Mouse (Mus musculus): Measurements from ENCODE around the gene Tnni2. TPM values are rescaled to one million over a fixed set of nuclear protein-coding genes. Genes with fewer than 3 reads are reported as not detected.

Tnni2 gene
- polyA plus RNA-seq, 1 experiment from 2014 or later = 27.0 TPM

- H3K27ac ChIP-seq (ENCODE audit: low read length) = no peak overlapping the region
- 75% methylated on average over 5 of the region's 5 CpGs for WGBS
- no peak overlapping the region for H3K4me3 ChIP-seq (ENCODE audit: low read length)
- H3K9me3 ChIP-seq (replicated peaks; ENCODE audit: control insufficient read depth, low read length) = no peaks in the 10 kb centered on the region
- H3K9ac ChIP-seq (ENCODE audit: low read length) = no peak overlapping the region
- no peaks in the 10 kb centered on the region for H3K4me1 ChIP-seq (ENCODE audit: control insufficient read depth, insufficient read depth, low read length)
- H3K4me2 ChIP-seq (ENCODE audit: low read depth, low read length) = no peak overlapping the region
- H3K36me3 ChIP-seq (ENCODE audit: control insufficient read depth, insufficient read depth) = no peaks in the 10 kb centered on the region
- H3K27me3 ChIP-seq (ENCODE audit: control insufficient read depth, insufficient read depth, low read length) = no peaks in the 10 kb centered on the region
- ATAC-seq (replicated peaks; ENCODE audit: extremely low read depth, insufficient read depth, low FRiP score) = no peak
These were observed 21.7 kb upstream of the Tnni2 start for GRCm38 (mm10) chr7:142419887-142420286.

- ATAC-seq (replicated peaks; ENCODE audit: extremely low read depth, insufficient read depth, low FRiP score) = no peak
- Histone ChIP-seq H3K36me3 (ENCODE audit: control insufficient read depth, insufficient read depth) (no peaks in the 10 kb centered on the region), H3K4me3 (ENCODE audit: low read length) (no peak overlapping the region), H3K4me2 (ENCODE audit: low read depth, low read length) (no peak overlapping the region), H3K9ac (ENCODE audit: low read length) (no peak overlapping the region), H3K4me1 (ENCODE audit: control insufficient read depth, insufficient read depth, low read length) (no peaks in the 10 kb centered on the region), H3K27me3 (ENCODE audit: control insufficient read depth, insufficient read depth, low read length) (no peaks in the 10 kb centered on the region), H3K27ac (ENCODE audit: low read length) (no peak overlapping the region), H3K9me3 (replicated peaks; ENCODE audit: control insufficient read depth, low read length) (no peaks in the 10 kb centered on the region)
- 58% methylated on average over 2 of the region's 2 CpGs for WGBS
These were observed 19.8 kb upstream of the Tnni2 start for GRCm38 (mm10) chr7:142421826-142422225.

- Histone ChIP-seq H3K9ac (ENCODE audit: low read length) (no peak overlapping the region), H3K27ac (ENCODE audit: low read length) (no peak overlapping the region), H3K27me3 (ENCODE audit: control insufficient read depth, insufficient read depth, low read length) (no peaks in the 10 kb centered on the region), H3K4me1 (ENCODE audit: control insufficient read depth, insufficient read depth, low read length) (peaks cover 8% of the 10 kb centered on the region), H3K9me3 (replicated peaks; ENCODE audit: control insufficient read depth, low read length) (no peaks in the 10 kb centered on the region), H3K4me3 (ENCODE audit: low read length) (no peak overlapping the region), H3K4me2 (ENCODE audit: low read depth, low read length) (no peak overlapping the region), H3K36me3 (ENCODE audit: control insufficient read depth, insufficient read depth) (no peaks in the 10 kb centered on the region)
- no peak for ATAC-seq (replicated peaks; ENCODE audit: extremely low read depth, insufficient read depth, low FRiP score)
- WGBS = 53% methylated on average over 11 of the region's 11 CpGs
These were observed 15.9 kb upstream of the Tnni2 start for GRCm38 (mm10) chr7:142425641-142426213.

GRCm38 (mm10) chr7:142428213-142428612 is 13.4 kb upstream of the Tnni2 start:
- H3K4me3 ChIP-seq (ENCODE audit: low read length) = no peak overlapping the region
- H3K9me3 ChIP-seq (replicated peaks; ENCODE audit: control insufficient read depth, low read length) = no peaks in the 10 kb centered on the region
- H3K9ac ChIP-seq (ENCODE audit: low read length) = no peak overlapping the region
- H3K36me3 ChIP-seq (ENCODE audit: control insufficient read depth, insufficient read depth) = no peaks in the 10 kb centered on the region
- no peak overlapping the region for H3K27ac ChIP-seq (ENCODE audit: low read length)
- H3K4me2 ChIP-seq (ENCODE audit: low read depth, low read length) = no peak overlapping the region
- 15% methylated on average over 7 of the region's 7 CpGs for WGBS
- H3K4me1 ChIP-seq (ENCODE audit: control insufficient read depth, insufficient read depth, low read length) = peaks cover 9% of the 10 kb centered on the region
- ATAC-seq (replicated peaks; ENCODE audit: extremely low read depth, insufficient read depth, low FRiP score) = 0 out of 2 replicates have a peak, but pooled peaks have one; percentile 47
- no peaks in the 10 kb centered on the region for H3K27me3 ChIP-seq (ENCODE audit: control insufficient read depth, insufficient read depth, low read length)

GRCm38 (mm10) chr7:142430160-142430678 is 11.4 kb upstream of the Tnni2 start:
- H3K9ac ChIP-seq (ENCODE audit: low read length) = peak overlapping the region; percentile 21; the same call in 1 of the 2 replicates

GRCm38 (mm10) chr7:142431106-142431505 is 10.5 kb upstream of the Tnni2 start:
- Histone ChIP-seq H3K27ac (ENCODE audit: low read length) (no peak overlapping the region), H3K9me3 (replicated peaks; ENCODE audit: control insufficient read depth, low read length) (no peaks in the 10 kb centered on the region), H3K4me1 (ENCODE audit: control insufficient read depth, insufficient read depth, low read length) (peaks cover 19% of the 10 kb centered on the region), H3K9ac (ENCODE audit: low read length) (no peak overlapping the region), H3K27me3 (ENCODE audit: control insufficient read depth, insufficient read depth, low read length) (no peaks in the 10 kb centered on the region), H3K4me3 (ENCODE audit: low read length) (no peak overlapping the region), H3K4me2 (ENCODE audit: low read depth, low read length) (no peak overlapping the region), H3K36me3 (ENCODE audit: control insufficient read depth, insufficient read depth) (no peaks in the 10 kb centered on the region)
- no peak for ATAC-seq (replicated peaks; ENCODE audit: extremely low read depth, insufficient read depth, low FRiP score)
- 81% methylated on average over 14 of the region's 14 CpGs for WGBS

More at GRCm38 (mm10) chr7:142430160-142430678, 11.4 kb upstream of the Tnni2 start:
- WGBS = 23% methylated on average over 12 of the region's 12 CpGs
- Histone ChIP-seq H3K4me3 (ENCODE audit: low read length) (no peak overlapping the region), H3K36me3 (ENCODE audit: control insufficient read depth, insufficient read depth) (no peaks in the 10 kb centered on the region), H3K27me3 (ENCODE audit: control insufficient read depth, insufficient read depth, low read length) (no peaks in the 10 kb centered on the region), H3K9me3 (replicated peaks; ENCODE audit: control insufficient read depth, low read length) (no peaks in the 10 kb centered on the region), H3K27ac (ENCODE audit: low read length) (peak overlapping the region; percentile 8), H3K4me2 (ENCODE audit: low read depth, low read length) (no peak overlapping the region), H3K4me1 (ENCODE audit: control insufficient read depth, insufficient read depth, low read length) (peaks cover 19% of the 10 kb centered on the region)
- ATAC-seq (replicated peaks; ENCODE audit: extremely low read depth, insufficient read depth, low FRiP score) = peak; percentile 58

GRCm38 (mm10) chr7:142433623-142434022 is 8.0 kb upstream of the Tnni2 start:
- H3K36me3 ChIP-seq (ENCODE audit: control insufficient read depth, insufficient read depth) = no peaks in the 10 kb centered on the region
- H3K9me3 ChIP-seq (replicated peaks; ENCODE audit: control insufficient read depth, low read length) = no peaks in the 10 kb centered on the region
- H3K27me3 ChIP-seq (ENCODE audit: control insufficient read depth, insufficient read depth, low read length) = no peaks in the 10 kb centered on the region
- peak; percentile 28; the same call in 1 of the 2 replicates for ATAC-seq (replicated peaks; ENCODE audit: extremely low read depth, insufficient read depth, low FRiP score)
- H3K9ac ChIP-seq (ENCODE audit: low read length) = peak overlapping the region; percentile 21; the same call in 1 of the 2 replicates
- H3K4me3 ChIP-seq (ENCODE audit: low read length) = no peak overlapping the region
- peaks cover 19% of the 10 kb centered on the region for H3K4me1 ChIP-seq (ENCODE audit: control insufficient read depth, insufficient read depth, low read length)
- WGBS = 22% methylated on average over 19 of the region's 19 CpGs
- no peak overlapping the region for H3K4me2 ChIP-seq (ENCODE audit: low read depth, low read length)
- peak overlapping the region; percentile 5 for H3K27ac ChIP-seq (ENCODE audit: low read length)

GRCm38 (mm10) chr7:142434137-142434865 is 7.3 kb upstream of the Tnni2 start, which contains the start of gene Syt8:
Gene Syt8, plus strand, starts transcription at chr7:142434850.
- peaks cover 19% of the 10 kb centered on the region for H3K4me1 ChIP-seq (ENCODE audit: control insufficient read depth, insufficient read depth, low read length)
- no peak within 1 kb of the TSS for H3K4me3 ChIP-seq (ENCODE audit: low read length)
- H3K36me3 ChIP-seq (ENCODE audit: control insufficient read depth, insufficient read depth) = no peaks in the 10 kb centered on the region
- WGBS = 71% methylated on average over 10 of the region's 10 CpGs
- H3K27me3 ChIP-seq (ENCODE audit: control insufficient read depth, insufficient read depth, low read length) = no peaks in the 10 kb centered on the region
- H3K9ac ChIP-seq (ENCODE audit: low read length) = peak within 1 kb of the TSS; percentile 21; the same call in 1 of the 2 replicates
- no peaks in the 10 kb centered on the region for H3K9me3 ChIP-seq (replicated peaks; ENCODE audit: control insufficient read depth, low read length)
- ATAC-seq (replicated peaks; ENCODE audit: extremely low read depth, insufficient read depth, low FRiP score) = no peak
- no peak within 1 kb of the TSS for H3K4me2 ChIP-seq (ENCODE audit: low read depth, low read length)
- peak within 1 kb of the TSS; percentile 5; the same call in 1 of the 2 replicates for H3K27ac ChIP-seq (ENCODE audit: low read length)

- H3K4me2 ChIP-seq (ENCODE audit: low read depth, low read length) = no peak overlapping the region
- H3K9me3 ChIP-seq (replicated peaks; ENCODE audit: control insufficient read depth, low read length) = no peaks in the 10 kb centered on the region
- peaks cover 15% of the 10 kb centered on the region for H3K4me1 ChIP-seq (ENCODE audit: control insufficient read depth, insufficient read depth, low read length)
- no peak overlapping the region for H3K4me3 ChIP-seq (ENCODE audit: low read length)
- H3K27ac ChIP-seq (ENCODE audit: low read length) = no peak overlapping the region
- no peak for ATAC-seq (replicated peaks; ENCODE audit: extremely low read depth, insufficient read depth, low FRiP score)
- H3K27me3 ChIP-seq (ENCODE audit: control insufficient read depth, insufficient read depth, low read length) = no peaks in the 10 kb centered on the region
- H3K36me3 ChIP-seq (ENCODE audit: control insufficient read depth, insufficient read depth) = no peaks in the 10 kb centered on the region
- H3K9ac ChIP-seq (ENCODE audit: low read length) = no peak overlapping the region
- 21% methylated on average over 4 of the region's 4 CpGs for WGBS
These were observed 6.1 kb upstream of the Tnni2 start for GRCm38 (mm10) chr7:142435524-142435923.
